Mouse (Mus musculus): Measurements from ENCODE around the gene Atf5.

DNA sequence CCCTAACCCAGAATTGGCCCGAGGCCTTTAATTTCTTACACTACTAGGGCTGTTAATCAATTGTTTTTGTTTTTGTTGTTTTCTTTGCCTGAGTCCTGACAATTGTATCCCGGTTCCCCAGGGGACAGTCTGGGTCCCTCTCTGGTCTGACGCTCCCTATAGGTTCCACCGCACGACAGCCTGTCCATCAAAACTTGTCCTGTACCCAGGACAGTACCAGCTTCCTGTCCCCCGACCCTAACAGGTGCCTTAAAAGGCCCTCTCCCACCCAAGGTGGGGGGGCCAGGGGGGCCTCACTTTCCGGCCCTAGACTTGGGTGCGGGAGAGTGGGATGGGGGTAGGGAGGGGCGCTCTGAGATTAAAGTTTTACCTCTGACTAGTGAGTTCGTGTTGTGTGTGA, 38.6 kb upstream of the Atf5 start:
- TF ChIP-seq ZC3H11A (IDR thresholded peaks at IDR 0.05; ENCODE audit: borderline replicate concordance, low read depth, low read length) (no peak), HCFC1 (IDR thresholded peaks at IDR 0.05; ENCODE audit: borderline replicate concordance, insufficient read depth, low read length) (no peak), CHD2 (IDR thresholded peaks at IDR 0.05; ENCODE audit: low read depth, low read length) (no peak)

Measured in ES-E14 (cell line).